Mouse (Mus musculus): ENCODE data around the gene Cdk6. TPM values are rescaled to one million over a fixed set of nuclear protein-coding genes. Genes with fewer than 3 reads are reported as not detected.

The Cdk6 gene
- polyA plus RNA-seq, 1 experiment from 2014 or later, result 16.6 TPM

GRCm38 (mm10) chr5:3515477-3515876 is 174.2 kb downstream of the Cdk6 start:
- TF ChIP-seq EP300 (optimal IDR thresholded peaks at IDR 0.05) (no peak), CTCF (IDR thresholded peaks at IDR 0.05; ENCODE audit: low read depth) (no peak)
- H3K36me3 ChIP-seq (ENCODE audit: control insufficient read depth, insufficient read depth, low read length), result no peaks in the 10 kb centered on the region
- ATAC-seq (ENCODE audit: low FRiP score, low TSS enrichment), result no peak
- no peaks in the 10 kb centered on the region for H3K9me3 ChIP-seq (ENCODE audit: control insufficient read depth, low read length)
- H3K9ac ChIP-seq (ENCODE audit: low read length), result no peak overlapping the region
- no peak for DNase-seq (ENCODE audit: low spot score)
- H3K4me2 ChIP-seq (replicated peaks; ENCODE audit: low read depth), result no peak overlapping the region
- H3K4me3 ChIP-seq (ENCODE audit: low read depth, low read length), result no peak overlapping the region
- H3K27ac ChIP-seq (replicated peaks), result no peak overlapping the region
- WGBS, result 88% methylated on average over 9 of the region's 9 CpGs
- peaks cover 2% of the 10 kb centered on the region; the same call in 1 of the 2 replicates for H3K4me1 ChIP-seq (replicated peaks; ENCODE audit: control insufficient read depth, insufficient read depth)
- H3K27me3 ChIP-seq (ENCODE audit: control insufficient read depth, insufficient read depth, low read length), result no peaks in the 10 kb centered on the region

GRCm38 (mm10) chr5:3516481-3517075 is 175.3 kb downstream of the Cdk6 start:
- H3K4me2 ChIP-seq (replicated peaks; ENCODE audit: low read depth), result no peak overlapping the region
- TF ChIP-seq EP300 (optimal IDR thresholded peaks at IDR 0.05) (no peak), CTCF (IDR thresholded peaks at IDR 0.05; ENCODE audit: low read depth) (peak; percentile 90)
- peak; percentile 69 for DNase-seq (ENCODE audit: low spot score)
- no peaks in the 10 kb centered on the region; the same call in 1 of the 2 replicates for H3K36me3 ChIP-seq (ENCODE audit: control insufficient read depth, insufficient read depth, low read length)
- ATAC-seq (ENCODE audit: low FRiP score, low TSS enrichment), result peak; percentile 93
- no peaks in the 10 kb centered on the region for H3K4me1 ChIP-seq (replicated peaks; ENCODE audit: control insufficient read depth, insufficient read depth)
- H3K9me3 ChIP-seq (ENCODE audit: control insufficient read depth, low read length), result no peaks in the 10 kb centered on the region
- H3K27ac ChIP-seq (replicated peaks), result no peak overlapping the region
- H3K27me3 ChIP-seq (ENCODE audit: control insufficient read depth, insufficient read depth, low read length), result no peaks in the 10 kb centered on the region
- no peak overlapping the region for H3K9ac ChIP-seq (ENCODE audit: low read length)
- H3K4me3 ChIP-seq (ENCODE audit: low read depth, low read length), result no peak overlapping the region
- WGBS, result 35% methylated on average over 9 of the region's 9 CpGs

GRCm38 (mm10) chr5:3520493-3521359 is 179.4 kb downstream of the Cdk6 start:
- Histone ChIP-seq H3K4me2 (replicated peaks; ENCODE audit: low read depth) (no peak overlapping the region), H3K27ac (replicated peaks) (no peak overlapping the region), H3K4me3 (ENCODE audit: low read depth, low read length) (no peak overlapping the region), H3K4me1 (replicated peaks; ENCODE audit: control insufficient read depth, insufficient read depth) (no peaks in the 10 kb centered on the region), H3K27me3 (ENCODE audit: control insufficient read depth, insufficient read depth, low read length) (no peaks in the 10 kb centered on the region), H3K9me3 (ENCODE audit: control insufficient read depth, low read length) (no peaks in the 10 kb centered on the region), H3K36me3 (ENCODE audit: control insufficient read depth, insufficient read depth, low read length) (no peaks in the 10 kb centered on the region; the same call in 1 of the 2 replicates), H3K9ac (ENCODE audit: low read length) (no peak overlapping the region)
- DNase-seq (ENCODE audit: low spot score), result no peak
- no peak for ATAC-seq (ENCODE audit: low FRiP score, low TSS enrichment)
- WGBS, result 82% methylated on average over 18 of the region's 18 CpGs
- no peak for TF ChIP-seq CTCF (IDR thresholded peaks at IDR 0.05; ENCODE audit: low read depth)
- TF ChIP-seq EP300 (optimal IDR thresholded peaks at IDR 0.05), result no peak

- WGBS, result 90% methylated on average over 12 of the region's 12 CpGs
These were observed 180.5 kb downstream of the Cdk6 start for GRCm38 (mm10) chr5:3521741-3522140.

GRCm38 (mm10) chr5:3522826-3523225 is 181.5 kb downstream of the Cdk6 start:
- no peaks in the 10 kb centered on the region for H3K27me3 ChIP-seq (ENCODE audit: control insufficient read depth, insufficient read depth, low read length)
- H3K27ac ChIP-seq (replicated peaks), result no peak overlapping the region
- TF ChIP-seq CTCF (IDR thresholded peaks at IDR 0.05; ENCODE audit: low read depth), result no peak
- no peak for TF ChIP-seq EP300 (optimal IDR thresholded peaks at IDR 0.05)
- no peaks in the 10 kb centered on the region; the same call in 1 of the 2 replicates for H3K36me3 ChIP-seq (ENCODE audit: control insufficient read depth, insufficient read depth, low read length)
- ATAC-seq (ENCODE audit: low FRiP score, low TSS enrichment) (no peak), DNase-seq (ENCODE audit: low spot score) (no peak)
- no peak overlapping the region for H3K4me2 ChIP-seq (replicated peaks; ENCODE audit: low read depth)
- H3K4me1 ChIP-seq (replicated peaks; ENCODE audit: control insufficient read depth, insufficient read depth), result no peaks in the 10 kb centered on the region
- no peak overlapping the region for H3K4me3 ChIP-seq (ENCODE audit: low read depth, low read length)
- no peak overlapping the region for H3K9ac ChIP-seq (ENCODE audit: low read length)
- H3K9me3 ChIP-seq (ENCODE audit: control insufficient read depth, low read length), result no peaks in the 10 kb centered on the region
- 91% methylated on average over 10 of the region's 10 CpGs for WGBS

More at GRCm38 (mm10) chr5:3521741-3522140, 180.5 kb downstream of the Cdk6 start:
- H3K9me3 ChIP-seq (ENCODE audit: control insufficient read depth, low read length), result no peaks in the 10 kb centered on the region
- no peaks in the 10 kb centered on the region for H3K27me3 ChIP-seq (ENCODE audit: control insufficient read depth, insufficient read depth, low read length)
- H3K9ac ChIP-seq (ENCODE audit: low read length), result no peak overlapping the region
- no peak overlapping the region for H3K4me3 ChIP-seq (ENCODE audit: low read depth, low read length)
- DNase-seq (ENCODE audit: low spot score), result no peak
- TF ChIP-seq EP300 (optimal IDR thresholded peaks at IDR 0.05) (no peak), CTCF (IDR thresholded peaks at IDR 0.05; ENCODE audit: low read depth) (no peak)
- no peaks in the 10 kb centered on the region; the same call in 1 of the 2 replicates for H3K36me3 ChIP-seq (ENCODE audit: control insufficient read depth, insufficient read depth, low read length)
- H3K4me1 ChIP-seq (replicated peaks; ENCODE audit: control insufficient read depth, insufficient read depth), result no peaks in the 10 kb centered on the region
- ATAC-seq (ENCODE audit: low FRiP score, low TSS enrichment), result no peak
- H3K27ac ChIP-seq (replicated peaks), result no peak overlapping the region
- no peak overlapping the region for H3K4me2 ChIP-seq (replicated peaks; ENCODE audit: low read depth)
